Mouse (Mus musculus) heart, postnatal 0 days (tissue): ENCODE measurements around the gene Cacna1c.

Experiments used
- CTCF ChIP-seq: IDR thresholded peaks from 2 replicates; pipeline ENCODE4 v1.5.1; 2016; ENCODE audit warnings: antibody characterized with exemption, control low read depth, low read depth
- EP300 ChIP-seq: IDR thresholded peaks from 2 replicates; pipeline ENCODE4 v1.6.1; 2016; ENCODE audit warnings: antibody characterized with exemption, low read depth

DNA sequence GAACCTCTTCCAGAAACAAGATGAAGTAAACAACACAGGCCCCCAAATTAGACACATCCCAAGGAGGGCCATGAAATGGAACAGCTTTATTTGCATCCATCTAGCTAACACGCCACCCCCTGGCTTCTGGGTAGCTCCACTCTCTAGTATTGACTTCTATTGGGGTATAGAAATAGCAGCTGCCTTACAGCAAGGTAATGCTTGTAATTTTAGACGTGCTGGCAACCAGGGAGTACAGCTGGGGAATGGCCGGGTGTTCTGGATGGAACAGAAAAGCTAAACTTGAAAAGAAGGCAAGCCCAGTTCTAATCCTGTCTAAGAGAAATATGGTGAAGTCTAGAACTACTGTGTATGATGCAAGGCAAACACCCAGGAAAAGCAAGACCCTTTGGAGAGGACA, 329.3 kb downstream of the Cacna1c start:
- no peak for TF ChIP-seq CTCF
- no peak for TF ChIP-seq EP300
